Mouse (Mus musculus): ENCODE data around the gene Plscr3. TPM values are rescaled to one million over a fixed set of nuclear protein-coding genes. Genes with fewer than 3 reads are reported as not detected.

The Plscr3 gene
- total RNA-seq (2021): 10 to 100 TPM; 15.6 to 19.2 TPM

DNA sequence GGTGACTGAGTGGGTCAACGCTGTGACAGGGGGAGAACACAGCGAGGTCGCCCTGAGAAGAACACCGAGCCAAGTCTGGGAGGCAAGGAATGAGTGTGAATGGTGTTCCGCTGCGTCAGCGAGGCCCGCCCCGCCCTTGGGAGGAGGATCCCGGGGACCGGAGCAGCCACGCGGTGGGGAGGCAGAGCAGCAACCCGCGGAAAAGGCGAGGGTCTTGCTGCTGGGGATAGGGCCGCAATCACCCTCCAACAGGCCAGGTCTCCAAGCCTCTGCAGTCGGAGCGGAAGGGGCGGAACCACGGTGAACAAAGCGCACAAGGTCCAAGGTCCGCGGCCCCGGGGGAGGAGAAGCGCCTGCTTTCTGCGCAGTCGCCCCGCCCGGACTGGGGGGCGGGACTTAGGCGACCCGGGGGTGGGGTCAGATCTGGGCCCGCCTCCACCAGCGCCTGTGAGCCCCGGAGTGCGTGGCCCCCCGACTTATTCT lies at the start of gene Plscr3:
Gene Plscr3 (plus strand): TSS at position 179 of the 483 bp plus-strand sequence.
- DNase-seq (ENCODE audit: low spot score in 2 of 2): peak; percentile 87 to 88
- intact Hi-C loops (cut with DNase I): loop anchor here (1.0 kb wide), 1 partner anchor 8 kb away; the partner anchor contains the start of gene Tmem256

DNA sequence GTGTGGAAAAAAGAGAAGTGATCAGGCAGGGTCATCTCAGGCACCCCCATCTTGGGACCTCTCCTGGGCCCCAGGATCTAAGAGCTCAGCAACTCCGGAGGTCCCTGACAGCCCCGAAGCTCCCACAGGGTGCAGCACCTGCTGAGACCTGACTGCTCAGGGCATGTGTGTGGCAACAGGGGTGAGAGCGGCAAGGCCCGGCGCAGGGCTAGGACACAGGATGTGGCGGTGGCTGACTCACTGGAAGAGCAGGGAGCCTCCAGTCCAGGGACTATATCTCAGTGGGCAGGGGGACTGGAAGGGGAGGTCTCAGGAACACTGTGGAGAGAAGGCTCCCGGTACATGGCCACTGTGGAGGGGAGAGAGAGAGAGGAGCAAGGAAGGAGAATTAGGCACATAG lies 48.3 kb upstream of the Plscr3 start:
- no peak for DNase-seq (ENCODE audit: low spot score in 2 of 2)
- intact Hi-C loops (cut with DNase I): no loop called here

DNA sequence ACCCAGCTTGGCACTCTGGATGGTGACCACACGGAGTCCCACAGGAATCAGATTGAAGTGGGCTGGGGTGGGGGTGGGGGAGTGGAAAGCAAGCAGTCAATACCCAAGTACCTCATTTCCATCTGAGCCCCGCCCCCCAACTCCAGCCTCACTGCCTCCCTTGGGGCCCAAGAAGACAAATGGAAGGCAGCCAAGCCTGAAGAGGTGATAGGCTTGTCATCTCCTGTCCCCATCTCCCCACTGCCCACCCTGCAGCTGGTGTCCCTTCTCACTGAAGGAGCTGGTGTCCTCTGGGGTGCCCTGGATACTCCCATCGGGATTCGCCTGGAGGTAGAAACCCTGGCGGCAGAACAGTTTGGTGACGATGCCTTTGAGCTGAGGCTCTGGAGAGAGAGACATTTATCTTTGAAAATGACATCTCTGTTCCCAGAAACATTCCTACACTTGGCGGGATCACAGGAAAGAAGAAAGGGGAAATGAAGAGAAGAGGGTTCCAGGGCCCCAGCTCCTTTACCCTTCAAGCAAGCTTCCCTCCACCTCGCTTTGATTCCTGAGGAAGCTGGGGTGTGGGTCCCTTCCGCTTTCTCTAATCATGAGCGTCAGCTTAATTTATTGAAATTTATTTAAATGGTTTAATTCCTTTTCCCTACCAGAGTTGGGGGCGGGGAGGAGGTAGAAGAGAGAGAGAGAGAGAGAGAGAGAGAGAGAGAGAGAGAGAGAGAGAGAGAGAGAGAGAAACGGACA lies 46.6 kb upstream of the Plscr3 start:
- no peak for DNase-seq (ENCODE audit: low spot score in 2 of 2)

DNA sequence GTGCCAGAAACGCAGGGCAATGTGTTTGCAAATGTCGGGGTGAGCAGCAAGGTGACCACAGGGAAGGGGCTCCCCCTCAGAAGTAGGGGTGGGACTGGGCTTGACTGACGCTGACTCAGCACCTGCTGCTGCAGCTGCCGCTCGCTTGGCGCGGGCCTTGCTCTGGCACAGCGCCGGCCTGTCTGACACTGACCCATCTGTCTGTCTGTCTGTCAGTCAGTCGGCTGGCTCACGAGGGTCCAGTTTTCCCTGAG lies 46.1 kb upstream of the Plscr3 start:
- DNase-seq (ENCODE audit: low spot score in 2 of 2): no peak
- intact Hi-C loops (cut with DNase I): no loop called here

More for the DNA sequence above, 46.6 kb upstream of the Plscr3 start:
- intact Hi-C loops (cut with DNase I): no loop called here

DNA sequence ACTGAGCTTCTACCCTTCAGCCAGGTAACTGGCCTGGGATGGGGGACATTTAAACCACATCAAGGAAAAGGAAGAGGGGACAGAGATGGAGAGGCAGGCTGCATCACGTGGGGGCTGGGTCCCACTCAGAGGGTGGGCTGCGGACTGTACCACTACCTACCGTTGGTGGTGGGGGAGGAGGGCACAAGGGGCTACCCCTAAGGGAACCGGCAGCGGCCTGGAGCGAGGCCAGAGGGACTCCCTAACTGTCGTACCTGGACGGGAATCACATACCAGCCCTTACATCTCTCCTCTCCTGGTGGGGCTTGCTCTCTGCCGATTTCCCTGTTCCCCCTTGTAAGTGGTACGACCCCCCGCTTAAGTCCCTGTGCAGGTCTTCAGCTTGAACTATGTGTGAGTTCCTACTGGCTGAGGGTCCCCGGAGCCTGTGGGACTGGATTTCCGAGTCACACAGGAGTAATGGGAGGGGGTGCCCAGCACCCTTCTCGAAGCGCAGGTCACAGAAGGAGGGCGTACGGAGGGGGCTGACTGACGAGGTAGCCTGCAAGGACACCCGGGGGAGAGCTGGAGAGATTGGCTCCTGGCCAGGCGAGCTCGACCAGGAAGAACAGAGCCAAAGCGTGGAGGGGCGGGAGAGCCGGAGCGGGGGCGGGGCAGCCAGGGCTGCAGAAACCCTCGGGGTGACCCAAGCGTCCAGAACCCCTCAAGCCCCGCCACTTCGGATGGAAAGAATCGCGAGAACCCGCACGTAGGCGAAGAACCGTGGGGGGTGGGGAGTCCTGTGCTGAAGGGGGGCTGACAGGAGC lies 45.6 kb upstream of the Plscr3 start:
- intact Hi-C loops (cut with DNase I): no loop called here
- no peak for DNase-seq (ENCODE audit: low spot score in 2 of 2)

- intact Hi-C loops (cut with DNase I): no loop called here
- no peak for DNase-seq (ENCODE audit: low spot score in 2 of 2)
These were observed 44.7 kb upstream of the Plscr3 start, which contains the start of gene Fgf11 for GRCm38 (mm10) chr11:69801379-69801977. Gene Fgf11, minus strand, starts transcription at chr11:69801857.

DNA sequence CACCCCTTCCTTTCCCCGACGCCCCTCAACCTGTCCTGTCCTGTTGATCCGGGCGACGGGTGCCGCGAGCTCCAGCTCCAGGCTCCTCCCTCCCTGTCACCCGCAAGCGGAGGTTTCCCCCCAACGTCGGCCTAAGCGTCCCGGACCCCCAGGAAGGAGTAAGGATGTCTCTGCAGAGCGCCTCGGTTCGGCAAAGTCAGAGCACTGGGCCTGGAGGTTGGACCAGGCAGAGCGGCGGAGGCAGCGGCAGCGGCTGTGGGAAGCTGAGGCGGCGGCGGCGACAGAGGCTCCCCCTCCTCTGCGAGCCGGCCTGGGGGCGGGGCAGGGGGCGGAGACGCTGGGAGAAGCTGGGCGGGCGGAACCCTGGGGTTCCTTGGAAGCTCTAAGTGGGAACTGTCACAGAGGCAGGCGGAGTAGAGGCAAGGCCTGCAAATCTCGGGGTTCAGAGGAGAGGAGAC lies 43.5 kb upstream of the Plscr3 start:
- intact Hi-C loops (cut with DNase I): loop anchor here (2.0 kb wide), 2 partner anchors 34 to 44 kb away; partner anchors contain the start of genes Nlgn2 and Polr2a
- peak; percentile 74 to 80 for DNase-seq (ENCODE audit: low spot score in 2 of 2)

DNA sequence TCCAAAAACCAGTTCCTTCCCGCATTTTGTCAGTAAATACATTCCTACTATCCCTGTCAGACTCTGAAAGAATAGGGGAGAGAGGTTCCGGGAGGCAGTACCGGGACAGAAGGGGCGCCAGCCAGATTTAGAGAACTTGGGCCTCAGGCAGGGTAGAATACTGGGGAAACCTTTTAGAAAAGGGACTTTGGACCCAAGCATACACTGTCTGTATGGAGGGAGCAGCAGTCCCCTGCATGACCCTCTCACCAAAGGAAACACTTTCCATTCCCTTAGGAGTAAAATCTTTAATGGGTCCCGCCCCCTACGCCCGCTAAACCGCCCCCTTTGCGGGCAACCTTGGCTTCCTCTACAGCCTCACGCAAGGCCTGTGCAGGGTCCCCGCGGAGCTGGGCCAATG lies 42.8 kb upstream of the Plscr3 start:
- intact Hi-C loops (cut with DNase I): loop anchor here (2.0 kb wide), 2 partner anchors 33 to 45 kb away; partner anchors contain the start of genes Nlgn2 and Polr2a
- no peak for DNase-seq (ENCODE audit: low spot score in 2 of 2)

GRCm38 (mm10) chr11:69803786-69804651 lies 42.2 kb upstream of the Plscr3 start:
- intact Hi-C loops (cut with DNase I): loop anchor here (2.0 kb wide), 2 partner anchors 33 to 45 kb away; partner anchors contain the start of genes Nlgn2 and Polr2a

GRCm38 (mm10) chr11:69804652-69804940 lies 41.6 kb upstream of the Plscr3 start:
- intact Hi-C loops (cut with DNase I): no loop called here
- DNase-seq (ENCODE audit: low spot score in 2 of 2): no peak

More at GRCm38 (mm10) chr11:69803786-69804651, 42.2 kb upstream of the Plscr3 start:
- peak; percentile 63 to 72 for DNase-seq (ENCODE audit: low spot score in 2 of 2)

DNA sequence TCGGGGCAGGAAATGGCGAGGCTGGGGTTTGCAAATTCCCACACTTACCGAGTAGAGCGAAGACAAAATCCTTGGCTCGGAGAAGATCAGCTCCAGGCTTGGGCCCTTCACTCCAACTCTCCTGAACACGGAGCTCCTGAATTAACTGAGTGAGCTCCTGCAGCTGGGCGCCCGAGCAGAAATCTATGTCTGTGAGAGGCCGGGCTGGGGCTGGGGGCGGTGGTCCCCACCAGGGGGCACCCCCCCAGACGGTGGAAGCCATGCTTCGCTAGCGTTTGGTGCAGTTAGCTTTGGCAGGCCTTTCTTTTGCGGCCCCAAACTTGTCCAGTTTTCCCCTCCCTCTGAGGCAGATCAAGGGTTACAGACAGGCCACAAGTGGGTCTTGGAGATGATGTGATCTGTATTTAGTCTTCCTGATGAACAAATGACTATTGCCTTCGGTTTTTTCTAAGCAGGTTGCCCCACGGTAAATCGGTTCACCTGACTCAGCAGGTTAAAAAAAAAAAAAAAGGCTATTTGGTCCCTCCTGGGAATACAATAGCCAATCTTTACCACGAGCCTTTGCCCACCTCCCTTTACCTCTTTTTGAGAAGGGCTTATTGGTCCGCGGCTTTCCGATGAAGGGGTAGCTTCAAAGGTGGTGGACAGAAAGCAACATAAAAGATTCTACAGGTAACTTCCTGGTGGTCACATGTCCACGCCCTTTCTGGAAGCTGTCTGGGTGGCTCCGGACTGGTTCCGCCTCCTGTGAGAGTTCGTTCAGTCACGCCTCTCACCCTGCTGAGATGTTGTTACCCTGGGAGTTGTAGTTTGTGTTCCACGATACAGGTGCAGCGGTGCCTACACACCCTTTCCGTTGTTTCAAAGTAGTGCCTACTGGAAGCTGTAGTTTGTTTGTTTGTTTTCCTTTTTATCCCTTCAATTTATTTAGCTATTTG lies 40.9 kb upstream of the Plscr3 start, which contains the start of gene Tmem102:
Gene Tmem102 (minus strand): TSS at position 653 of the 938 bp plus-strand sequence.
- DNase-seq (ENCODE audit: low spot score in 2 of 2): no peak
- intact Hi-C loops (cut with DNase I): loop anchor here (5.0 kb wide), 1 partner anchor 72 kb away; the partner anchor contains the start of gene Tmem95

DNA sequence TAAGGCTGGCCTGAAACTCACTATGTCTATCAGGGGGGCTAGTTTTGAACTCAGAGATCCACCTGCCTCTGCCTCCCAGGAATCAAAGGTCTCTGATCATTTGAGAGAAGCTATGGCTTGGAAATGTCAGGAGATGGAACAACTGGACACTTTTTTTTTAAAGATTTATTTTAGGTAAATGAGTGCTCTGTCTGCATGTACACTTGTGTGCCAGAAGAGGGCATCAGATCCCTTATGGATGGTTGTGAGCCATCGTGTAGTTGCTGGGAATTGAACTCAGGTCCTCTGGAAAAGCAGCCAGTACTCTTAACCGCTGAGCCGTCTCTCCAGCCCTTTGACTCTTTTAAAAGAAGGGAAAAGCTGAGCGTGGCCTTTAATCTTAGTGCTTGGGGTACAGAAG lies 39.8 kb upstream of the Plscr3 start:
- DNase-seq (ENCODE audit: low spot score in 2 of 2): no peak
- intact Hi-C loops (cut with DNase I): loop anchor here (5.0 kb wide), 1 partner anchor 71 kb away; the partner anchor contains the start of gene Tmem95

GRCm38 (mm10) chr11:69807641-69808040 lies 38.5 kb upstream of the Plscr3 start:
- intact Hi-C loops (cut with DNase I): loop anchor here (5.0 kb wide), 1 partner anchor 70 kb away; the partner anchor contains the start of gene Tmem95

DNA sequence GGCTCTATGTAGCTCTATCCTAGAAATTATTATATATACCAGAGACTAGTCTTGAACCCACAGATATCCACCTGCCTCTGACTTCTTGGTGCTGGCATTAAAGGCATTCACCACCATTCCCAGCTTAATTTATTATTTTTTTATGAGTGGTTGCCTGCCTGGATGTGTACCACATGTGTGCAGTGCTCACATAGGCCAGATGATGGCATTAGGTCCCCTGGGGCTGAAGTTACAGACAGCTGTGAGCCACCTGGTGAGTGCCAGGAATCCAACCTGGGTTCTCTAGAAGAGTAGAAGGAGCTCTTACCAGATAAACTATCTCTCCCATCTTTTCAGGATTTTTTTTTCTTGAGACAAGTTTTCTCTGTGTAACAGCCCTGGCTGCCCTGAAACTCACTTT lies 35.9 kb upstream of the Plscr3 start:
- intact Hi-C loops (cut with DNase I): no loop called here
- no peak for DNase-seq (ENCODE audit: low spot score in 2 of 2)

More at GRCm38 (mm10) chr11:69807641-69808040, 38.5 kb upstream of the Plscr3 start:
- DNase-seq (ENCODE audit: low spot score in 2 of 2): no peak

- intact Hi-C loops (cut with DNase I): no loop called here
These were observed 31.0 kb upstream of the Plscr3 start, which contains the start of gene Gm39566 for GRCm38 (mm10) chr11:69815155-69815554. Gene Gm39566, minus strand, starts transcription at chr11:69815298.

GRCm38 (mm10) chr11:69816520-69816919 lies 29.7 kb upstream of the Plscr3 start:
- intact Hi-C loops (cut with DNase I): no loop called here
- DNase-seq (ENCODE audit: low spot score in 2 of 2): no peak

More at GRCm38 (mm10) chr11:69815155-69815554, 31.0 kb upstream of the Plscr3 start, which contains the start of gene Gm39566:
- DNase-seq (ENCODE audit: low spot score in 2 of 2): no peak

DNA sequence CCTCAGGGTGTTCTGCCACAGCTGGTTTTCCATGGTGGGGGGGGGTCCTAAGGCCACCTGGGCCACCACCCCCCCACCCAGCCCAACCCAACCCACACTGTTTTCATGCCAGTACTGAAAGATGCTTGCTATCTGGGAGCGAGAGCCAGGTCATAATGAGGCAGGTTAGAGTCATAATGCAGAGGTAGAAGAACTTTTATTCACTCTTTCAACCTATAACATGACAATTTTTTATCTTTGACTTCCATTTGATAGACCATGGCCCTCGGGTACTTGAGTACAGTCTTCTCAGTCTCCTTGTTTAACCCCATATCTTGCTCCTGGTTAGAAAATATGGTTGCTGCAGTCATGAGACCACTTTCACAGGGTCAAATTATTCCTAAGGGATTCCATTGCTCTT lies 27.8 kb upstream of the Plscr3 start, which contains the start of gene Spem2:
Gene Spem2 (minus strand): TSS at position 101 of the 400 bp plus-strand sequence.
- intact Hi-C loops (cut with DNase I): no loop called here

DNA sequence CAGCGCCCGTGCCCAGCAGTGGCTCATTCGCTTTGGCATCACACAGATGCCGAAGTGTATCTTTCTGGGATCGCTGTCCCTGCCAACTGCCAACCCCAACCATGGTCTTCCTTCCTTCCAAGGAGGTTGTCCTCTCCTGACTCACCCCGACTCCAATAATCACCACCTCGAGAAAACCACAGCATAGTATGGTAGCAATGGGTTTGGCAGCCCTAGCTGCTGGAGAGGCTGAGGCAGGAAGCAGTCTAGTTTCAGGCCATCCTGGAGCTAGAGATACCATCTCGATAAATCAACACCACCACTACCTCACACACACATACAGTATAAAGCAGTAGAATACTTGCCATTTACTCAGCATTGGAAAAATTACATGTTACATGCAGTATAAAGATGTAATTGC lies 27.3 kb upstream of the Plscr3 start:
- no peak for DNase-seq (ENCODE audit: low spot score in 2 of 2)
- intact Hi-C loops (cut with DNase I): no loop called here

More for the DNA sequence above, 27.8 kb upstream of the Plscr3 start, which contains the start of gene Spem2:
- DNase-seq (ENCODE audit: low spot score in 2 of 2): no peak

Data from left cerebral cortex, postnatal 25 days (tissue).